Mouse (Mus musculus) T-helper 17 cell (primary cell): ENCODE measurements around the gene Mast1.
"Not testable (repeated sequence)": the region's sequence is repeated elsewhere in the genome, so short reads cannot be mapped to it uniquely, and the experiment has no call there.

ENCODE experiments used
- in situ Hi-C, 2 experiments: fragments of 300-600 bp; cut with MboI, MseI; formaldehyde crosslinking; loops; 1 replicate in 1 of 2; 2 replicates in 1 of 2; pipeline ENCODE4 v1.15.1; 2025; ENCODE audit warnings: high pct_unique_total_duplicates in 2 of 2

Mast1 gene

DNA sequence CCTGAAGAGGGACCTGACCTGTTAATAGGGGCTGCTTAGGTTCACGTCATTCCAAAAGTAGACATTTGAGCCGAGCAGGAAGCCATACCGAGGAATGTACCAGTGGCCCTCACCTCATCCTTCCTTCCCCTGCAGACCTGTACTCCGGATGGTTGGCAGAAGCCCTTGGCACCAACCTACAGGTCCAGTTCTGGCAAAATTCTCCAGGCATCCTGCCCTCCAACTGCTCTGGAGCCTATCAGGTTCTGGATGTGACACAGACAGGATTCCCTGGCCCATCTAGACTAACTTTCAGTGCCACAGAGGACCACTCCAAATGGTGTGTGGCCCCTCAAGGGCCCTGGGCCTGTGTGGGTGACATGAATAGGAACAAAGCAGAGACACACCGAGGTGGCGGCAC is 26.6 kb downstream of the Mast1 start:
- in situ Hi-C loops = no loop called here

DNA sequence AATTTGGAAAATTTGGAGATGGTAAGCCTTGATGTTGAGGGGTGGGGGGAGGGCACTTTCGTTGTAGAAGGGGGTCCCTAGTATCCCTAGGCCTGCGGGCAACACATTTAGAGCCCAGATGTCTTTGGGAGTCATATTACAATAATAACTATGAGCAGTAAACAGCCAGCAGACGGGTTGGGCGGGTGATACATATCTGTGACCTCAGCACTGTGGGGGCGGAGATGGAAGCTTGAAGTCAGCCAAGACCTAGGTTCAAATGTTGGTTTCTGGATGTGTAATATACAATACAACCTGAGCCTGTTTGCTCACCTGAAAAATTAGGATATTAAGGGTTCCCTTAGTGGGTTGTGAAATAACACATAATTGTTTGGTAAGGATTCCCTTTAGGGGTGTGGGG is 27.2 kb downstream of the Mast1 start:
- in situ Hi-C loops = no loop called here

DNA sequence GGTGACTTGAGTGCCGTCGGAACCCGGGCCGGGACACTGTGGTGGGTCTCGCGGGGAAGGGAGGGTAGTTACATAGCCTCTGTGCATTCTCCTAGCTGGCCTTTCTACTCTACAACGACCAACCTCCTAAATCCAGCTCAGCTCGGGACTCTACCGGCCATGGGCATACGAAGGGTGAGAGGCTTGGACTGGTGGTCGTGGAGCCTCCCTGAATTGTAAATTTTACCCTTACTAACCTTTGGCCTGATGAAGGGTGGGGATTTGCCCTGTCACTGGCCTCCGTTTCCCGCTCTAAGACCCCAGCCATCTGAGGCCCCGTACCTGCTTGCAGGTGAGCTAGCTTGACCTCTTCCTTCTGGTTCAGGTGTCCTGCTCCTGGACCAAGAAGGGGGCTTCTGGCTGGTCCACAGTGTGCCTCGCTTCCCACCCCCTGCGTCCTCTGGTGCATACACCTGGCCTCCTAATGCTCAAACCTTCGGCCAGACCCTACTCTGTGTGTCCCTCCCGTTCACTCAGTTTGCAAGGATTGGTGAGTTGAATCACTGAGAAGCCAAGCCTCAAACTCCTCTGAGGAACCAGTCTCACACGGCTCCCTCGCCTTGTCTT is 27.9 kb downstream of the Mast1 start:
- in situ Hi-C loops = no loop called here

DNA sequence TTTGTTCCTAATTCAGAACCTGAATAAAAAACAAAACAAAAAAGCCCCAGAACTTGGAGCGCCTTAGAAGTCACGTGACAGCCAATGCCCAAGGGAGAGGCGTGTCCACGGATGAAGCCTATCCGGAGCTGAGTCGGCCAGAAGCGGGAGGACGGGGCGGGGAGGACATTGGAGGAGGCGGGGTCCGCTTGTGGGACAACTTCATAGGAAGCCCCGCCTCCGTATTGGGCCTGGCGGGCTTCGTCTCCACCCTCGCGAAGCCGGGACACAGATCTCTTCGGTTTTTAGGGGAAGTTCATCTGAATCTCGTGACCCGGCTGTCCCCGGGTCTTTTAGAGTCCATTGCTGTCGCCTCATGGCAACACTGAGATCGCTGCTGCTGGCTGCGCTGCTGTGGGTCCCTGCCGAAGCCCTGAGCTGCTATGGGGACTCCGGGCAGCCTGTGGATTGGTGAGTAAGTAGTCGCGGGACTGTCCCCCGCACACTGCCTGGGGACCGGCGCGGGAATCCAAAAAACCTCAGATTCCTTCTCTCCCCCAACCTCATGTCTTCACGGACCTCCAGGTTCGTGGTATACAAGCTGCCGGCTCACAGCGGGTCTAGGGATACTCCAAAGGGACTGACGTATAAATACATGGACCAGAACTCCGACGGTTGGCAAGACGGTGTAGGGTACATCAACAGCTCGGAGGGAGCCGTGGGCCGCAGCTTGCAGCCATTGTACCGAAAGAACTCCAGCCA is 28.6 kb downstream of the Mast1 start, which contains the start of gene Dnase2a:
Gene Dnase2a (plus strand): TSS at position 140 of the 741 bp plus-strand sequence.
- in situ Hi-C loops = no loop called here

DNA sequence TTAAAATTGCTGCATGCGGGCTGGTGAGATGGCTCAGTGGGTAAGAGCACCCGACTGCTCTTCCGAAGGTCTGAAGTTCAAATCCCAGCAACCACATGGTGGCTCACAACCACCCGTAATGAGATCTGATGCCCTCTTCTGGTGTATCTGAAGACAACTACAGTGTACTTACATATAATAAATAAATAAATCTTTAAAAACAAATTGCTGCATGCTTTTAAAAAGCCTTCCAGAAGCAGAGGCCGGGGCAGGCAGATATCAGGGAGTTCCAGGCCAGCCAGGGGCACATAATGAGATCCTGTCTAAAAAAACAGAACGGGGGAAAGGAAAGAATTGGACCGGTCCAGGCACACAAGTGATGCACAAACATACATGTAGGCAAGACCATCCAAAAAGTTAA is 29.2 kb downstream of the Mast1 start:
- in situ Hi-C loops = not testable (repeated sequence)

DNA sequence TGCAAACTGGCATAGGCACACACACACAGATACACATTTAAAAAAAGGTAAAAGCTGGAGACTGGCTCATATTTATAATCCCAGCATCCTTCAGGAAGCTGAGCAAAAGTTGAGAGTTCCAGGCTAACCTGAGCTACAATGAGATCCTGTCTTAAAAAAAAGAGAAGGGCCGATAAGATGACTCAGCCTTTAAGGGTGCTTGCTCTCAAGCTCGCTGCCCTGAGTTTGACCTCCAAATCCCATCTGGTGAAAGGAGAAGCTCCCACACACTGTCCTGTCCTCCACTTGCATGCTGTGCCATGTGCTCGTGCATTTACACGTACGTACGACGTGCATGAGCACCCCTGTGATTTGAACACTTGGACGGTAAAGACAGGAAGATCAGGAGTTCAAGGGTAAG is 29.7 kb downstream of the Mast1 start:
- in situ Hi-C loops = no loop called here

DNA sequence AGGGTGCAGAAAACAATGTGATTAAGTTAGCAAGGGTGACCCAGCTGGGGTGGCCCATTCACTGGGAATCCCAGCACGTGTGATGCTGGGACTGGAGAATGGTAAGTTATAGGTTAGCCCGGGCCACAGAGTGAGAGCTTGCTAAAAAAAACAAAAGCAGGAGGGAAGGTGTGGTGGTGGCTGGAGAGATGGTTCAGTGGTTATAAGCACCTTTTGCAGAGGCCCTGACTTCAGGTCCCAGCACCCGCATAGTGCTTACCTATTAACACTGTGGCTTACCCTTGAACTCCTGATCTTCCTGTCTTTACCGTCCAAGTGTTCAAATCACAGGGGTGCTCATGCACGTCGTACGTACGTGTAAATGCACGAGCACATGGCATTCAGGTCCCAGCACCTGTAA is 30.1 kb downstream of the Mast1 start:
- in situ Hi-C loops = no loop called here

DNA sequence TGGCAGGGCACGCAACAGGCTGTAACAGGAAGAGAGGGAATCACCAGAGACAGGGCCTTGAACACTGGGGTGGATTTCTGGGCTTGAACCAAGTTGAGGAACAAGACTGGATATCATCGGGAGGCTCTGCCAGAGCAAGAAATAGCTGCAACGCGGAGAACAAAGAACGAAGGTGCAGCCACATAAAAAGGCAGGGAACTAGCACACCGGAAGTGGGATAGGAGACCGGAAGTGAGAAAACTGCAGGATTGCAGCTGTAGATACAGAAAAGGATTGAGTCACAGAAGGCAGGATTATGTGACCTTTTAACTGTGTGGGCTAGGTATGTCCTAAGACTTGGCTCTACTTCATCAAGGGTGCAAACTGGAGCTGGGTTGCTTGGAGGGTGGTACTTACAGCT is 32.8 kb downstream of the Mast1 start:
- in situ Hi-C loops = no loop called here

DNA sequence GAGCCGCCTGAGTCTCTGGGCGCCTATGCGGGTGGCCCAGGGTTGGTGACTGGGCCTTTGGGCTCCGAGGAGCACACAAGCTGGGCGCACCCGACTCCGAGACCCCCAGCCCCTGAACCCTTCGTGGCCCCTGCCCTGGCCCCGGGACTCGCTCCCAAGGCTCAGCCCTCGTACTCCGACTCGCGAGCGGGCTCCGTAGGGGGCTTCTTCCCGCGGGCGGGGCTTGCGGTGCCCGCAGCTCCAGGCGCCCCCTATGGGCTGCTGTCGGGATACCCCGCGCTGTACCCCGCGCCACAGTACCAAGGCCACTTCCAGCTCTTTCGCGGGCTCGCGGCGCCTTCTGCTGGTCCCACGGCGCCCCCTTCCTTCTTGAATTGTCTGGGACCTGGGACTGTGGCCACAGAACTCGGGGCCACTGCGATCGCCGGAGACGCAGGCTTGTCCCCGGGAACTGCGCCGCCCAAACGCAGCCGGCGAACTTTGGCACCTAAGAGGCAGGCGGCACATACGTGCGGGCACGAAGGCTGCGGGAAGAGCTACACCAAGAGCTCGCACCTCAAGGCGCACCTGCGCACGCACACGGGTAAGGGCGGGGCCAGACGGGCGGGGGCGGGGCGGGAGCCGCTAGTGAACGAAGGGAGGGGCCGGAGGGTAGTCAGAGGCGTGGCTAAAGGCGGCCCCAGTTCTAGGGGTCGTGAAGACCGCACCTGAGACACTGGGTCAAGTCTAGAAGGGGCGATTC is 34.1 kb downstream of the Mast1 start:
- in situ Hi-C loops = no loop called here

DNA sequence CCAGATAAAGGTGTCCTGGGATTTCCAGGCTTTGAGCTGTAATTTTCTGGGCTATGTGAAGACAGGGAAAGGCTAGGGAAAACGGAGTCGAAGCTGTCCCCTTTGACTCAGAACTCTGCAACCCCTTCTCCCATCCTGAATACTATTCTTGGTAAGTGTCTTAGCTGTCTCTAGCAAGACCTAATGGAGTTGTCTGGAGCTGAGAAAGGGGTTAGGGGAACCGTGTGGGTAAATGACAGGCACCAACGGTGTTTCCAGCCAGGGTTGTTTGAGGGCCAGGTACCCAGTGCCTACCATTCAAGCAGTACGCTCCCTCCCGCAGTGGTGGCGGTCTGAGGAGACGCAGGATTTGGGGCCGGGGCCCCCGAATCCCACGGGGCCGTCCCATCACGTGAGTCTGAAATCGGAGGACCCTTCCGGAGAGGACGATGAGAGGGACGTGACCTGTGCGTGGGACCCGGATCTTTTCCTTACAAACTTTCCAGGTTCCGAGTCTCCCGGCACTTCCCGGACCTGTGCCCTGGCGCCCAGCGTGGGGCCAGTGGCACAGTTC is 34.7 kb downstream of the Mast1 start:
- in situ Hi-C loops = no loop called here

DNA sequence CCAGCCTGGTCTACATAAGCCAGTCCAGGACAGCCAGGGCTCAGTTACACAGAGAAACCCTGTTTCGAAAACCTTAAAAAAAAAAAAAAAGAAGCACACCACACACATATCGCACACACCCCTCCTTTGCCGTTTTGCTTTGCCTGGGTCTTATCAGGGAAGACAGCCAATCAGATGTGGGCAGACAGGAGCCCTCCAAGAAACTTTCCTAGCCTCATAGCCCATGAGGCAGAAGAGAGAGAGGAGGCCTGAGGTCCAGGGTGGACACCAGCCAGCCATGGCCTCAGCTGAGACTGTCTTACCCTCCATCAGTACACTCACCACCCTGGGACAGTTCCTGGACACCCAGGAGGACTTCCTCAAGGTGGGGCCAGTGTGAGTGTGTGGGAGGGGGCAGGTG is 35.4 kb downstream of the Mast1 start, which contains the start of gene Klf1:
Gene Klf1 (plus strand): TSS at position 177 of the 400 bp plus-strand sequence.
- in situ Hi-C loops = no loop called here

DNA sequence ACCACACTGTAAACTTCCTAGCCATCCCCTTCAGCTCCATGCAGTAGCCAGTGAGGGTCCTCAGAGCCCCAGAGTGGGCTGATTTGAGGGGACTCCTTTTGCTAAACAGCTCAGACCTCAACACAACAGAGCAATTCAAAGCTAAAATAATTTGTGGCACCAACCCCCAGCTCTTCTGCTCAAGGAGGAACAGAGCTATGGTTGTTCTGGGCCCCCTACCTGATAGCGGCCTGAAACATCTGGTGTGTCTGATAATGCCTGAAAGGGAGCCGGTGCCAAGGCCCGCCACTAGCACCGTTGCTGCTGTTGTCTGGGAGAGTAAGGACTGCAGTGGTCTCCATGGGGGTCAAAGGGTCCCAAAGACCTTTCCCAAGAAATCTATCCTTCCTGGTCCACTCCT is 36.1 kb downstream of the Mast1 start:
- in situ Hi-C loops = no loop called here

DNA sequence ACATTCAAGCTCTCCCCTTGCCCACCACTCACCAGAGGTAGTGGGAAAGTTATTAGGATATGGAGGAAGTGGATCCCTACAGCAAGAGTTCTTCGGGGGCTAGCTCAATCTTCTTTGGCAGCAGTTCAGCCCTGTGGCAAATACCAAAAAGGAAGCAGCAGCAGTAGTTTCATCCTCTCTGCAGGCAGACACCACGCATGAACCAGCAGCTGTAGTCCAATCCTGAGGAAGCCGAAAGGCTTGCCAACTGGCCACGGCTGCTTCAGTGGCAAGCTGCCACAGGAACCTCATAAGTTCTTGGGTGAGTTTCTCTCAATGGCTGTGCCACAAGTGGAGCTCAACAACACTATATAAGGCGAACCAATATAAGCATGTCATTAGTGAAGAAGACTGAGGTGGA is 41.2 kb downstream of the Mast1 start:
- in situ Hi-C loops = no loop called here

DNA sequence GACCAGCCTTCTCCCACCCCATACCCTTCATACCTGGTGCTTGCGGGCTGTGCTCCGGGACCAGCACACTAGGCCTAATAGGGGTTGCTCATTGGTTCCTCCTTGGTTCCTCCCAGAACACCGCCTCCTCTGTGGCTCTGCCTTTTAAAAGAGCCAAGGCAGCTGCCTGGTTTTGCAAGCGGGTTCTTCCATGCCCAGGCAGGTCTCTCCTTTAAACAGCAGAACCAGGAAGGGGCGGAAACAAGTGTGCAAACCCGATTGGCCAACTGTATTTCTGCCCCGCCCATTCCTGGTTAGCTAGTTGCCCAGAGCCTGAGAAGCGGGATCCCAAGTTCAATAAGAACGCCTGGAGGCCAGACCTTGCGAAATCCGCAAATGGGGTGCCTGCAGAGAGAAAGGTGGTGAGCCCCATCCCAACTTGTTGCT is 43.4 kb downstream of the Mast1 start, which contains the start of gene Gcdh:
Gene Gcdh (minus strand): TSS at position 213 of the 426 bp plus-strand sequence.
- in situ Hi-C loops = no loop called here

DNA sequence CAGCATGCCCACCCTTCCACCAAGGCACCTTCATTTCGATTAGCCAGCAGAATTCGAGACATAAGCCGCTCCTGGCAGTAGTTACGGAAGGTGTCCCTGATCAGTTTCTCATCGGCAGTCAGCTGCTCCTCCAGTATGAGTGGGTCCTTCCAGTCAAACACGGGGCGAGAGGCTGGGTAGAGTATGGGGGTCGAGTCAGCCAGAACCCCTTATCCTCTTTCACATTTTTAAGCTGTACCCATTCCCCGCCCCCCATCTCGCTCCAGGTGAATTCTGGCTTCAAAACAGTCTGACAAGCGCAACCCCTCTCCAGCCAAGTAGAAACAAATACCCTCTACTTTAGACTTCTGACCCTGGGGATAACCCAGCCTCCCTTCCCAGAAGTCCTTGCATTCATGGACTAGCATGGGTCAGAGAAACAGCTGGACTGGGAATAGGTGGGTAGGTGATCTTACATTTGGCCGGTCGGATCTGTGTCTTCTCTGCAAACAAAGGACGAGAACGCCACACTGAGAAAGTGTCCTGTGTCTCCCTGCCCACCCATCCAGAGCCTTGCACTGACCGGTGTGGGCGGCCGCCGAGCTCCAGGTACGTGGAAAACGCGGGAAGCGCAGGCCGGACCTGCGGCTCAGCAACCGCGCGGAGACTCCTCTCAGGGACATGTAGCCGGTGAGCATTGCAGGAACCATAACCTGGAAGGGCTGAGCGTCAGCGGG is 44.0 kb downstream of the Mast1 start:
- in situ Hi-C loops = no loop called here

DNA sequence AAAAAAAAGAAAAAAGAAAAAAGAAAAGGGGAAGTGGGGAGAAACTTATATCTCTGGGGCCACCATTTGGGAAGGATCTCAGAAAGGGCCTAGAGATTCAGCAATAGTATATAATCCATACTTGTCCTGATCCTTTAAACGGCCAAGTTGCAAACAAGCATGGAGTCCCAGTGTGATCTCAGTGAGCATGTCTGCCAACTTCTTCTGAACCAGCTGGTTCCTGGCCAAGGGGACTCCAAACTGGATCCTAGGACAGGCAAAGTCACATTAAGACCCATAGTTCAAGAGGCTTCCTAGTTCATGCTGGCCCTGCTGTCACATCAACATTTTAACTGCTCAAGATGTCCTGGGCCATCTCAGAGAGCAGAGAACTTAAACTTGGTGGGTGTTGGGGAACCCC is 48.0 kb downstream of the Mast1 start:
- in situ Hi-C loops = no loop called here

DNA sequence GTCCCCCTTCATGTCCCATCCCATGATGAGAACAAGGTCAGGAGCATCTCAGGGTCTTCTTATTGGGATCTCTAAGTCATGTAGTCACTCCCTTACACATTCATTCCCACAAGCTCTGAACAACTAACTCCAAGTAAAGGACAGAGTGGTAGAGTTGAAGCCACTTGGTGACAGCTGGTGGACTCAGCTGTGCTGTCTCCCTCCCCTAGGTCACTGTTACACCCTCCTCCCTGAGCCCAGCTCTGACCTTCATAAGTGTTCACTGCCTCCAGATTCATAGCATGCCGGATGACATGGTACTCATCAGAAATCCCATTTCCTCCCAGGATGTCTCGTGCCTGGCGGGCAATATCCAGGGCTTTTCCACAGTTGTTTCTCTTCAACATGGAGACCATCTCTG is 48.9 kb downstream of the Mast1 start:
- in situ Hi-C loops = no loop called here

DNA sequence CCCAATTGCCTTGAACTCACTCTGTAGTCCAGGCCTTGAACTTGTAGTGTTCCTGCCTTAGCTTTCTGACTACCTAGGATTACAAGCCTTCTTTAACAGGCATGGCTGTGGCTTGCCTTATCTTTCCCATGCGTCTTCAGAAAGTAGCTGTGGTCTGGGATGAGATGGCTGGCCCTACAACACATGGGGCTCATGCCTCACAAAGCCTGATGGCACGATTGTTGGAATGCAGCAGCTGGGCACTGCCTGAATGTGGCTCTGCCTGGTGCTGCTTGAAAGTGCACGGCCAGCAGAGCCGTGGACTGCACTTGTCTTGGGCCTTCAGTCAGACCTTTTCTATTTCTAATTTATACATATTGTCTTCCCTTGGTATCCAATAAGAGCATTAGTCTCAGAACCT is 52.4 kb downstream of the Mast1 start:
- in situ Hi-C loops = no loop called here

DNA sequence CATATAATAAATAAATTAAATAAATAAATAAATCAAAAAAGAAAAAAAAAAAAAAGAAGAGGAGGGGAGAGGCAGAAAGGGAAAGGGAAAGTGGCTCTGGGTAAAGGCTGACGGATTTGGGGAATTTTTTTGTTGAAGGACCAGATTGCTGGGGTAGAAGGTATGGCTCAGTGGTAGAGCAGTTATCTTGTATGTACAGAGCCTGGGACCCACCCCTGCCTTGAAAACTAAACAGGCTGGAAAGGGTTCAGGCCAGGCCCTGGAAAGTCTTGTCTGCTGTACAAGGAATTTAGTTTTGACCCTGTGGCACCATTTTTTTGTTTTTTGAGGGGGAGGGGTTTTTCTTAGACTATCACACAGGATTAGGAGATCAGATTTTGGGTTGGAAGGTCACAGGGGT is 58.2 kb downstream of the Mast1 start:
- in situ Hi-C loops = no loop called here

DNA sequence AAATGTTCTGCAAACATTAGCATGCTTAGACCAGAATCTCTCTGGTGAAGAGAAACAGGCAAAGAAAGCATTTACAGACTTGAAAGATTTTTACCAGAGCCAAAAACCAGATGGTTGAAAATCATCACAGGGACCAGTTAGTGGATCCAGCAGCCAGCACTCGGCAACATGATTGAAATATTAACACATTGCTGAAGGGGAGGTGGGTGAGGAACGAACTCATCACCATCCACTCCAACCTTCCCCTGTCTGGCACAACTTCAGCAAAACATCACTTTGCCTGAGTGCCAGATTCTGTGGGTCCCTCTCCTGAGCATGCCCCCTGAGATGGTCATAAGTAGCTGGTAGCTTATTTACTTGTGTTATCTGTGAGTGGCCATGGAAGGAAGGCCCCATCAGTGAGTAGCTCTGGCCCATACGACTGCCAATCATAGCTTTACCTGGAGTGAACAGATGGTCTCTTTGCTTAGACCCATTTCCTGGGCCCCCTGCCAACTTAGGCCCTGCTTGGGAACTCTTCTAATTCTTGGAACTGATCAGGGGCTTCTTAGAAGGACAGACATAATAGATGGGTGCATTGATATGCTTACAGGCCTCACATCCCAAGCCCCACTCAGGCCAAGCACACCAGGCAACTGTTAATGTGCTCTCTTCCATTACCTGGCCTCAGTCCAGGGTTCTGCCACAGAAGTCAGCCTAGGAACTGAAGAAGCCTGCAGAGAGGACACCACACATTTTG is 59.7 kb downstream of the Mast1 start:
- in situ Hi-C loops = no loop called here

DNA sequence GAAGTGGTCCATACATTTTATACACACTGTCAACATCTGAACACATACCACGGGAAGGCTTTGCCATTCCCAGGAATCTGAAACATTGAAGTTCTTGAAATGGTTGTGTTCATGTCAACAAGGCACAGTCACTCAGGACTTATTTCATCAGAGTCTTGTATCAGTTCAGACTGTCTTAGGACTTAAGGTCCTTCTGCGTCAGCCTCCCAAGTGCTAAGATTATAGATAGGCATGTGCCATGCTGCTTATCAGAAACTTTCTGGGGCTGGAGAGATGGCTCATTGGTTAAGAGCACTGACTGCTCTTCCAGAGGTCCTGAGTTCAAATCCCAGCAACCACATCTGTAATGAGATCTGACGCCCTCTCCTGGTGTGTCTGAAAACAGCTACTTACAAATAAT is 62.8 kb downstream of the Mast1 start:
- in situ Hi-C loops = no loop called here
